Comparison of ENCODE assay signal across 8 mouse cellular contexts in the genomic region with DNA sequence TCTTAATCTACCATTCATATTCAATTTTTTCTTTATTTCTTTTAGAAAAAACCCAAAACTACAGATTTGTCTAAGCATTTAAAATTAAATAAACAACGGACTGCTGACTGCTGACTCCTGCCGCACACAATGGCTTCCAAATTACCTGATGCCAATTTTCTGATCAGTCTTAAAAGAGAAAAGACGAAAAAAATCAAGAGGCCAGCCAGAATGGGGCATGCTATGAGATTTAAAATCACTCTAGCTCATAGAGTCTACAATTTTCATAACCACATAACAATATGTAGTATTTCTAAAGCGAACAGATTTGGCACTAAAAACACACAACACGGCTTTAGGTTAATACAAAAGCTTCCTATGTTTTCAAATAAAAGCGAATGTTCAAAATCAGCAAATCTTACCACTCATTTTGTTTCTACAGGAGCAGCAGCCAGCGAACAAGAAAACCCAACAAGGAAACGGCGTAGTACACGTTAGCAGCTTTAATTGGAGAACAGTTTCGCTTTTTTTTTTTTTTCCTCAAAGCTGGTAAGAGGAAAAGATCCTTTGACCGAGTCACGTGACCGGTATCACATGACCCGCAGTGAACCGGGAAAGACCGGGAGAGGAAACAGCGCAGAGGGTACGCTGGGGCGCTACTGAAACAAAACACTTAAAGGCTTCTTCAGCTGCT.
DNase-seq lines count a peak whose midpoint lies in the region; ATAC-seq and TF ChIP-seq lines count a peak whose summit lies in the region.

No protein-coding gene starts in this region.

- peak overlapping the region; percentile 91 for H3K27ac ChIP-seq in hindbrain, embryonic 10.5 days
- peak overlapping the region; percentile 83 for H3K27ac ChIP-seq in lung, embryonic 15.5 days
- H3K27ac ChIP-seq in olfactory bulb, adult 2 months (ENCODE audit: insufficient read depth, low read depth, low read length): peak overlapping the region; percentile 67; the same call in 1 of the 2 replicates

- H3K36me3 ChIP-seq in hindbrain, embryonic 10.5 days: peaks cover 9% of the 10 kb centered on the region
- peaks cover 4% of the 10 kb centered on the region; the same call in 1 of the 2 replicates for H3K36me3 ChIP-seq in lung, embryonic 15.5 days

- DNase-seq in NIH3T3 (ENCODE audit: low read depth): peak; percentile 92
- peak; percentile 87 for DNase-seq in cerebellum, adult 9-11 months
- peak; percentile 74 to 91 for DNase-seq in frontal cortex, adult 2 months (ENCODE audit: extremely low spot score in 1 of 2, low spot score in 1 of 2)
- DNase-seq in hindbrain, embryonic 10.5 days (ENCODE audit: low spot score): peak; percentile 88
- peak; percentile 77 for DNase-seq in layer of hippocampus, adult 9-10 months (ENCODE audit: low spot score)
- DNase-seq in thymus, adult 18-20 months: peak; percentile 79 to 88

- H3K4me3 ChIP-seq in hindbrain, embryonic 10.5 days: peak overlapping the region; percentile 56
- H3K4me3 ChIP-seq in lung, embryonic 15.5 days: peak overlapping the region; percentile 55
- H3K4me3 ChIP-seq in olfactory bulb, adult 2 months (ENCODE audit: insufficient read depth, low read depth, low read length): peak overlapping the region; percentile 40

- no peaks in the 10 kb centered on the region for H3K27me3 ChIP-seq in hindbrain, embryonic 10.5 days (ENCODE audit: insufficient read depth, poor library complexity, severe bottlenecking)
- no peaks in the 10 kb centered on the region for H3K27me3 ChIP-seq in lung, embryonic 15.5 days

- H3K9me3 ChIP-seq in hindbrain, embryonic 10.5 days: no peaks in the 10 kb centered on the region
- H3K9me3 ChIP-seq in lung, embryonic 15.5 days: no peaks in the 10 kb centered on the region

- H3K4me2 ChIP-seq in lung, embryonic 15.5 days: peak overlapping the region; percentile 54

- peak; percentile 52; the same call in 1 of the 2 replicates for TF ChIP-seq POLR2A in olfactory bulb, adult 2 months (IDR thresholded peaks at IDR 0.05; ENCODE audit: insufficient read depth, low read depth, low read length)

- no peak for TF ChIP-seq CTCF in olfactory bulb, adult 2 months (IDR thresholded peaks at IDR 0.05; ENCODE audit: insufficient read depth, low read depth, low read length)

- 6% methylated on average over 20 of the region's 20 CpGs for WGBS in hindbrain, embryonic 10.5 days
- 1% methylated on average over 20 of the region's 20 CpGs for whole genome bisulfite sequencing in lung, embryonic 15.5 days
- WGBS in olfactory bulb, adult 2 months: under 1% methylated on average over 20 of the region's 20 CpGs

- H3K9ac ChIP-seq in lung, embryonic 15.5 days: peak overlapping the region; percentile 57

- peak; percentile 93 for ATAC-seq in lung, embryonic 15.5 days (ENCODE audit: borderline replicate concordance, extremely low read depth, low FRiP score, low TSS enrichment)

- peaks cover 24% of the 10 kb centered on the region for H3K4me1 ChIP-seq in hindbrain, embryonic 10.5 days (replicated peaks)
- H3K4me1 ChIP-seq in lung, embryonic 15.5 days: peaks cover 12% of the 10 kb centered on the region
- no peaks in the 10 kb centered on the region for H3K4me1 ChIP-seq in olfactory bulb, adult 2 months (ENCODE audit: control insufficient read depth, insufficient read depth, low read length)

Comparison
In these comparisons a context has a peak if more than half of its experiments do, and no peak if none do; other contexts are left out.
1. Peak in every context shown above with its lines: DNase-seq, ATAC-seq, H3K4me3 ChIP-seq and H3K27ac ChIP-seq.